Mouse (Mus musculus) forebrain, postnatal 0 days (tissue): ENCODE results near the gene Lipi. TPM values are rescaled to one million over a fixed set of nuclear protein-coding genes. Genes with fewer than 3 reads are reported as not detected.

Source experiments
- ATAC-seq: fragments of 200-750 bp; cut with Nextera tagmentation; 2 replicates; pipeline ENCODE4 v1.8.0; 2017; ENCODE audit warnings: mild to moderate bottlenecking, moderate library complexity
- DNase-seq: peaks from one replicate; pipeline ENCODE4 v3.0.0-alpha.2; 2015
- H3K27ac ChIP-seq: fragments of 300-500 bp; sonication (generic); 2 replicates; pipeline ENCODE4 v1.5.1; 2014; ENCODE audit warnings: low read depth, mild to moderate bottlenecking, antibody characterized with exemption, low read length, moderate library complexity, mixed read lengths
- H3K27me3 ChIP-seq: fragments of 300-500 bp; sonication (generic); 2 replicates; pipeline ENCODE4 v1.6.1; 2014; ENCODE audit warnings: mild to moderate bottlenecking, low read length, mixed read lengths; ENCODE audit not compliant: insufficient read depth
- H3K36me3 ChIP-seq: fragments of 300-500 bp; sonication (generic); 2 replicates; pipeline ENCODE4 v1.6.1; 2014; ENCODE audit warnings: mild to moderate bottlenecking, moderate library complexity; ENCODE audit not compliant: insufficient read depth
- H3K4me1 ChIP-seq: fragments of 300-500 bp; sonication (generic); 2 replicates; pipeline ENCODE4 v1.6.1; 2014; ENCODE audit warnings: antibody characterized with exemption; ENCODE audit not compliant: insufficient read depth
- H3K4me2 ChIP-seq: fragments of 300-500 bp; sonication (generic); 2 replicates; pipeline ENCODE4 v1.6.1; 2014; ENCODE audit warnings: low read depth, mild to moderate bottlenecking, moderate library complexity
- H3K4me3 ChIP-seq: fragments of 300-500 bp; sonication (generic); 2 replicates; pipeline ENCODE4 v1.5.1; 2014; ENCODE audit warnings: low read depth, low read length, mixed read lengths
- H3K9ac ChIP-seq: fragments of 300-500 bp; sonication (generic); 2 replicates; pipeline ENCODE4 v1.6.1; 2014; ENCODE audit warnings: mild to moderate bottlenecking
- H3K9me3 ChIP-seq: fragments of 300-500 bp; sonication (generic); 2 replicates; pipeline ENCODE4 v1.6.1; 2016; ENCODE audit warnings: low read length
- CTCF ChIP-seq: sonication (generic); IDR thresholded peaks from 2 replicates; pipeline ENCODE4 v1.5.1; 2016; ENCODE audit warnings: antibody characterized with exemption, control low read depth, low read depth
- WGBS: fragments of 180-500 bp; shearing (Covaris S2); extraction: QIAGEN DNeasy Blood & Tissue Kit; methylation state at CpG from one replicate; pipeline ENCODE4 v1.1.7; 2014; 5-methylcytosine and 5-hydroxymethylcytosine counted together
- polyA plus RNA-seq: library from polyadenylated mRNA; unstranded; fragments of >200 nt; fragmentation: Nextera tagmentation; extraction: Ambion mirVana; gene quantifications from 2 replicates; pipeline ENCODE4 v1.2.1, GENCODE M21; 2015
- total RNA-seq: library from RNA; depleted of rRNA; stranded (reverse); fragments of >200 nt; gene quantifications from 2 replicates; pipeline ENCODE4 v1.2.3, GENCODE M21; 2014; rRNA removed

Lipi gene
- total RNA-seq, result 0.10 TPM in 1 of 2 replicates, not detected in the other
- not detected in 2 replicates for polyA plus RNA-seq

DNA sequence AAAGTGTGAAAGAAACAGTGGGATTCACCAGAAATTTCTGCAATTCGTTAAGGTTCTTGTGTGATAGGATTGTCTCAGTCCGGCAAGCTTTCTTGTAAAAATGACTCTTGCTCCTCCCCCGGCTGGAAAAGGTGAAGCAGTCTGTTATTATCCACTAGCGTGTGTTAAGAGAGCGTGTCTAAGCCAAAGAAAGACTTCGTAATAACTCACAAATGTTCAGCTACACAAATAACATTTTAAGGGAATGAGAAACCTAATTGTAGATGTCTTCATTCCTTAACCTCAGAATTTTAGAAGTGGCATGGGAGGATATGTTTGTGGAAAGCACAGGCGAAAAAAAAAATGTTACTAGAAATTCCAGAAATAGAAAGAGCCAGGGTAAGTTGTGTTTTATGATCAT lies at the start of gene Lipi:
Gene Lipi, minus strand, starts transcription at position 101 of the 400 bp plus-strand sequence.
- ATAC-seq (no peak), DNase-seq (no peak)
- TF ChIP-seq CTCF, result no peak
- H3K36me3 ChIP-seq, result no peaks in the 10 kb centered on the region
- H3K27ac ChIP-seq, result no peak within 1 kb of the TSS
- no peaks in the 10 kb centered on the region for H3K9me3 ChIP-seq
- H3K4me3 ChIP-seq, result no peak within 1 kb of the TSS
- 77% methylated on average over 7 of the region's 7 CpGs for WGBS
- no peak within 1 kb of the TSS for H3K4me2 ChIP-seq
- no peaks in the 10 kb centered on the region for H3K27me3 ChIP-seq
- H3K4me1 ChIP-seq, result no peaks in the 10 kb centered on the region
- no peak within 1 kb of the TSS for H3K9ac ChIP-seq

GRCm38 (mm10) chr16:75627862-75628261 lies 42.0 kb upstream of the Lipi start:
- Histone ChIP-seq H3K4me2 (no peak overlapping the region), H3K4me1 (no peaks in the 10 kb centered on the region), H3K9me3 (no peaks in the 10 kb centered on the region), H3K4me3 (no peak overlapping the region), H3K36me3 (no peaks in the 10 kb centered on the region), H3K9ac (no peak overlapping the region), H3K27ac (no peak overlapping the region), H3K27me3 (no peaks in the 10 kb centered on the region)
- 92% methylated on average over 2 of the region's 2 CpGs for WGBS
- ATAC-seq, result no peak
- peak; percentile 65 for TF ChIP-seq CTCF
- peak; percentile 36 for DNase-seq

GRCm38 (mm10) chr16:75617651-75618349 lies 31.9 kb upstream of the Lipi start:
- no peak overlapping the region for H3K4me3 ChIP-seq
- 69% methylated on average over 2 of the region's 2 CpGs for WGBS
- H3K9me3 ChIP-seq, result no peaks in the 10 kb centered on the region
- DNase-seq, result peak; percentile 80
- no peak overlapping the region for H3K9ac ChIP-seq
- TF ChIP-seq CTCF, result peak; percentile 70
- ATAC-seq, result peak; percentile 65
- no peaks in the 10 kb centered on the region for H3K4me1 ChIP-seq
- no peak overlapping the region for H3K4me2 ChIP-seq
- no peak overlapping the region for H3K27ac ChIP-seq
- H3K36me3 ChIP-seq, result no peaks in the 10 kb centered on the region
- H3K27me3 ChIP-seq, result no peaks in the 10 kb centered on the region

- no peak overlapping the region for H3K27ac ChIP-seq
- DNase-seq (no peak), ATAC-seq (no peak)
- no peak for TF ChIP-seq CTCF
- H3K4me2 ChIP-seq, result no peak overlapping the region
- H3K9ac ChIP-seq, result no peak overlapping the region
- no peaks in the 10 kb centered on the region for H3K9me3 ChIP-seq
- H3K4me3 ChIP-seq, result no peak overlapping the region
- 0 out of 2 replicates have a peak, but pooled peaks cover 3% of the 10 kb centered on the region for H3K4me1 ChIP-seq
- H3K36me3 ChIP-seq, result no peaks in the 10 kb centered on the region
- no peaks in the 10 kb centered on the region for H3K27me3 ChIP-seq
Measured at GRCm38 (mm10) chr16:75612561-75612960, 26.7 kb upstream of the Lipi start.

DNA sequence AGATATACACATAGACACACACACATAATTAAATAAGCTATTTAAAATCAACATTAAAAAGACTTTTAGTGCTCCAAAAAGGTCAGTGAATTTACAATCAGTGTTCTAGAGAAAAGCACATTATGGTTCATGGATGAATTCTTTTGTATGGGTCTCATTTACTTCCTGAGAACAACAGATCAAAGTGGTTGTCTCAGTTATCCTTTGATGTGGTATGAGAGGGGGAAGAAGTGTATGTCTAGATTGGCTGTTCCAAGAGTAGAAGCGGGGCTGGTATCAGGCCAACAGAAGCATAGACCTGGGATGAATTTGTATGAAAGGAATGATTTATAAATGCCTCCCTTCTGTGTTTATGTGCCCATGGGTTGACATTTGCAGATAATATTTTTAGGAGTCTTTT lies 20.6 kb upstream of the Lipi start:
- WGBS, result 38% methylated on average over 1 of the region's 1 CpGs
- Histone ChIP-seq H3K9ac (no peak overlapping the region), H3K27me3 (no peaks in the 10 kb centered on the region), H3K4me1 (no peaks in the 10 kb centered on the region), H3K4me2 (no peak overlapping the region), H3K27ac (no peak overlapping the region), H3K4me3 (no peak overlapping the region), H3K36me3 (no peaks in the 10 kb centered on the region), H3K9me3 (0 out of 2 replicates have a peak, but pooled peaks cover 3% of the 10 kb centered on the region)
- no peak for TF ChIP-seq CTCF
- DNase-seq (no peak), ATAC-seq (no peak)

- no peaks in the 10 kb centered on the region for H3K27me3 ChIP-seq
- no peaks in the 10 kb centered on the region for H3K9me3 ChIP-seq
- H3K36me3 ChIP-seq, result no peaks in the 10 kb centered on the region
- no peak overlapping the region for H3K27ac ChIP-seq
- TF ChIP-seq CTCF, result no peak
- peak overlapping the region; percentile 79 for H3K9ac ChIP-seq
- DNase-seq, result peak; percentile 46
- H3K4me1 ChIP-seq, result no peaks in the 10 kb centered on the region
- 4% methylated on average over 15 of the region's 15 CpGs for WGBS
- peak; percentile 8 for ATAC-seq
- peak overlapping the region; percentile 72 for H3K4me2 ChIP-seq
- peak overlapping the region; percentile 85 for H3K4me3 ChIP-seq
Measured at GRCm38 (mm10) chr16:75593501-75594183, 7.8 kb upstream of the Lipi start.

DNA sequence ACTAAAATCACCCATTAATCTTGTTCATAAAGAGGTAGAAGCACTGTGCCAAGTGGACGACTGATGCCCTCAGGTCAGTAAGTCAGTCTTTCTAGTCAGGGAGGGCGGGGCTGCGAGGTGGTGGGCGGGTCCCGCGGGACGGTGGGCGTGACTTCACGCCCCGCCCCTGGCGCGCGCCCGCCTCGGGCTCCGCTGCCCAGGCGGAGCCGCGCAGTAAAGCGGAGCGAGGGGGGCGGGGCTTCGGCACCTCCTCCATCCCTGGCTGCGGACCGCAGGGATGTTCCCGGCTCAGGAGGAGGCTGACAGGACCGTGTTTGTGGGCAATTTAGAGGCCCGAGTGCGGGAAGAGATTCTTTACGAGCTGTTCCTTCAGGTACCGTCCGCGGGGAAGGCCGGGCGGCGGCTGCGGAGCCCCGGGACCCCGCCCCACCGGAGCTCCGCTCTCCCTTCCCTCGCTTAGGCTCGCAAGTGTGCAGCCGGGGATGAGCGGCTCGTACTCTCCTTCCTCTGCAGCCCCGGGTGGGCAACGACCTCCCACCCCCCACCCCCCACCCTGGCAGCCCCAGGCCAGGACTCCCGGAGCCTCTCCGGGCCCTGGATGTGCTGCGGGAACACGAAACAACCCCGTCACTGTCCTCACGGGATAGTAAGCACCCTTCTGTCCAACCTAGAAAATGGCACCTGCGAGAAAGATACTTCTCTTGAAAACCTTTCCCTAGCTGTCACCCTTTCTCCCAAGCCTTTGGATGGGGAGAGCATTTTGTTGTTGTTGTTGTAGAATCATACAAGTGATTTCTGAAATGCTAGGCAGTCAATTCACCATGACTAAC lies 7.0 kb upstream of the Lipi start, which contains the start of gene Rbm11:
Gene Rbm11, plus strand, starts transcription at position 174 of the 830 bp plus-strand sequence.
- H3K36me3 ChIP-seq, result no peaks in the 10 kb centered on the region
- peak; percentile 83 for DNase-seq
- peak within 1 kb of the TSS; percentile 79 for H3K9ac ChIP-seq
- no peaks in the 10 kb centered on the region for H3K9me3 ChIP-seq
- no peaks in the 10 kb centered on the region for H3K27me3 ChIP-seq
- WGBS, result under 1% methylated on average over 41 of the region's 55 CpGs
- H3K27ac ChIP-seq, result peak within 1 kb of the TSS; percentile 71
- peak; percentile 95 for ATAC-seq
- no peak for TF ChIP-seq CTCF
- no peaks in the 10 kb centered on the region for H3K4me1 ChIP-seq
- peak within 1 kb of the TSS; percentile 85 for H3K4me3 ChIP-seq
- peak within 1 kb of the TSS; percentile 72 for H3K4me2 ChIP-seq
